Mouse (Mus musculus) common myeloid progenitor, adult 5-6 weeks (primary cell): ENCODE measurements around the gene Fbxw8. TPM values are rescaled to one million over a fixed set of nuclear protein-coding genes. Genes with fewer than 3 reads are reported as not detected.
A peak's percentile ranks its signal among the peaks of the same experiment; 100 is the strongest.

Experiments used
- ATAC-seq: replicated peaks from 2 replicates; pipeline ENCODE4 v1.8.0; 2016; ENCODE audit warnings: low read depth, mild to moderate bottlenecking, moderate TSS enrichment, inconsistent platforms; ENCODE audit not compliant: poor library complexity, severe bottlenecking
- total RNA-seq: library from RNA; stranded (forward); fragments of 200-1000, 187-1606 nt; gene quantifications from 2 replicates; pipeline ENCODE4 v1.2.3, GENCODE M21; 2017

The Fbxw8 gene
- total RNA-seq, 1 experiment from 2014 or later: 23.7 TPM

DNA sequence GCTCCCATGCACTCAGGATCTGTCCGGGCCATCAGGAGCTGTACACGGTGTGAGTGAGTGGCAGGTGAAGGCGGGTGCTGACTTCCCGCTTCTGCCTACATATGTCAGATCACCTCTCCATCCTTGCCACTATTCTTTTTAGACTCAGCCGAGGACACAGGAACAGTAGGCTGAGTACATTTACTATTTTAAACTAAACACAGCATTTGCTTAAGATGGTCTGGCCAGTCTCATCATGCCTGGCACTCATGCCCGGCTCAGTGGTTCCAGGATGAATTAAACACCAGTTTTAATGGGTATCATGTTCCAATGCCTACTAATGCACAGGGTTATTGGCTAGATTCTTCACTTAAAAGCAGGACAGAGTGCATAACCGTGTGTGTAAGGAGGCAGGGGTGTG is 42.2 kb downstream of the Fbxw8 start:
- no peak for ATAC-seq

DNA sequence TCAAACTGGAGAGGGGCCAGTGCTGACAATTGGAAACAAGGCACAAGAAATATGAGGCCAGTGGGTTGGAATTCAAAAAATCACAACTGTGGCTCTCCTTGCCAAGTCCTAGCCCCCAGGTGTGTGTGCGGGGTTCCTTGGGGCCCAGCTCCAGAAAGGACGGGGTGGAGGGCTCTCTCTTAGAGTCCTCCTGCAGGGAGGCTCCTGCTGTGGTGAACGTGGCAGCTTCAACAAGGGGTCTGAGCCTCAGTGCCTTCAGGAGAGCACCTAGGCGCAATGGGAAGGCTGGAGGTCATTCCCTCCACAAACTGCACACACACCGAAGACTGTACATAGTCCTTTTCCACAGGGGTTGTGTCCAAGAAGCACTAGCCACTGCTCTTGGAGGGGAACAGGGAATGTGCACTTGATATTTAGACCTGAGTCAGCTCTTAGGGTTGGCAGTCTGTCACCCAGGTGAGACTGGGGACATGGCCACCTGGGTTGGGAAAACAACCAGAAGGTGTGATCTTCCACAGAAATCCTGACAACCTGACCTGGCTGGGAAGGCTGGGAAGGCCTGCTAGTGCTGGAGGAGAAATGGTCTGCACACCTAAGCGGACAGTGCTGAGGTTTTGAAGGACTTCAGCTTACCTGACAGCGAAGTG is 46.3 kb downstream of the Fbxw8 start:
- no peak for ATAC-seq

DNA sequence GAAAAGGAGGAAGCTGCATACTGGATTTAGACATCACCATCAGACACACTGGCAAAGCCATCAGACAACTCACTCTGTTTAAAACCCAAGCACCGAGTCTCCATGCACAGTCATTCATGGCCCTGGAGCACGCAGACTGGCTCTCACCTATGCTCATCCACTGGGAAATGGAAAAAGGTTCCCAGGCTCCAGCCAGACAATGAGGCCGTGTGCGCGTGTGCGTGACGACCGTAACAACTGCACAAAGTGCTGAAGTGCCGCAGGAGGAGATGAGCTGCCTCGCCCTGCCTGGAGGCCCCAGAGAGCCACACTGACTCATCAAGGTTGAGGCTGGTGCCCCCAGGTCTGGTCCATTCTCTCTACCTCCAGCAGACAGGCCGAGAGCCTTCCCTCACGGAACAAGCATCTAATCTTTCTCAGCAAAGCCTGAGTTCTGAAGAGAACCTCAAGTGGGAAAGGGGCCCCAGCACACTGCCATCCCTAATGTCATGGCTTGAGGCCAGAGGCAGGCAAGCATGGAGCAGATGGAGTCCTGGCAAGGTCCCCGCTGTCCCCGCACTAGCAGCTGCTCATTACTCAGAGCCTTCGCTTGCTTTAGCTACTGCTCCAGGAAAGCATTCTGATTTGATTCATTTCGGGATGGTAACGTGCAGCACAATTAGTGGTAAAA is 47.0 kb downstream of the Fbxw8 start:
- ATAC-seq: no peak

DNA sequence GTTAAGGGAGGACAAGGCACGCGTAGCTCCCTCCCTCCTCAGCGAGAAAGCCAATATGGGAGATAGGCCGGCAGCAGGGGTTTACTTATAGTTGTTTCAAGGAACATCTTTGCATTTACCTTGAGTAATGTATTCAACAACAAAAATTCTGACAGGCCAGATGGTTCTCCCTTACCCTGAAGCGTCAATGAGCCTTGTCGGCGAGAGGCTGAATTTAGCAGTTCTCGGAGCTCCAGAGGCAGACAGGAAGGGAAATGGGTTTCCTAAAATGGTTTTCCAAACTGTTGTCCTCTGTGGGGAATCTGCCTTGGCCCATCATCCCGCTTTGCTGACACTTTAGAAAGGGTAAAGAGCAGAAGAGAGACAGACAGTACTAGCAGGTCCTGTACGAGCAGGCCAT is 48.6 kb downstream of the Fbxw8 start:
- ATAC-seq: no peak

DNA sequence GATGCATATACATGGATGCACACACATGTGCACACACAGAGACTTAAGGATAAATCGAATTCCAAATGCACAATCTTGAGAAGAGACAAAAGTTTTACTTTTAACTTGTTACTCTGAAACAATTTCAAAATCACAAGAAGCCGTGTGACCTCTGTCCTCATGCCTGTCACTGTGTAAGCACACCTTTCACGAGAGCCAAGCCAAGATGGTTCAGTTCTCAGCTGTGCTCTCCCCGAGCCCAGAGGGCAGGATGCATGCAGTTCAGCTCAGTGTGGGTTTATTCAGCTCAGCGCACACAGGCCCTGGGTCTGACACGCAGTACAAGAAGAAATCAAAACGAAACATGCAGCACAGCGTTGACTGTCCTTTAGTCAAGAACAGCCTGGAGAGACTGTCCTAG is 49.7 kb downstream of the Fbxw8 start:
- no peak for ATAC-seq

DNA sequence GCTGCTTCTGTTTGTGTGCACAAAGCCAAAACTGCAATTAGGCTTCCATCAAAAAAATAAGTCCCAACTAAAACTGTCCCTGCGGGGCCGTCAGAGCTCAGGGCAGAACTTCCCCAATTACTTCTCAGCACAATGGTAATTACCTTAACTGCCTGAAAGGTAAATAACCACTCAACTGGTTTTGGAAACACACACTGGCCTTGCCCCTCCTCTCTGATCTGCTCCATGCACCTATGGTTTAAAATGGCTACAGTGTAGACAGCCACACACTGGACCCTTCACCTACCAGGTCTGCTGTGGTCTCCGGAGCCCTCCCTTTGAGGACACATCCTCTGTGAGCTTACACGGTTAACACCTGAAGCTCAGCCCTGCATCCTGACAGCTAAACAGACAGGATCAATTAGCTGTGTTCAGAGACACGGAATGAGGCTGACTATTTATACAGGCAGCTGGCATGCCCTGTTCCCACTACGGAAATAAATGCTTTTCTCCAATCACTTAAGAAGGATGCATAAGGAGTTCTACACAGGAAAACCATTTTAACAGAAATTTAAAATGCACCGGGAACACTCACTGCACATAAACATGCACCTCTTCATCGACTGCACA is 55.3 kb downstream of the Fbxw8 start:
- no peak for ATAC-seq

DNA sequence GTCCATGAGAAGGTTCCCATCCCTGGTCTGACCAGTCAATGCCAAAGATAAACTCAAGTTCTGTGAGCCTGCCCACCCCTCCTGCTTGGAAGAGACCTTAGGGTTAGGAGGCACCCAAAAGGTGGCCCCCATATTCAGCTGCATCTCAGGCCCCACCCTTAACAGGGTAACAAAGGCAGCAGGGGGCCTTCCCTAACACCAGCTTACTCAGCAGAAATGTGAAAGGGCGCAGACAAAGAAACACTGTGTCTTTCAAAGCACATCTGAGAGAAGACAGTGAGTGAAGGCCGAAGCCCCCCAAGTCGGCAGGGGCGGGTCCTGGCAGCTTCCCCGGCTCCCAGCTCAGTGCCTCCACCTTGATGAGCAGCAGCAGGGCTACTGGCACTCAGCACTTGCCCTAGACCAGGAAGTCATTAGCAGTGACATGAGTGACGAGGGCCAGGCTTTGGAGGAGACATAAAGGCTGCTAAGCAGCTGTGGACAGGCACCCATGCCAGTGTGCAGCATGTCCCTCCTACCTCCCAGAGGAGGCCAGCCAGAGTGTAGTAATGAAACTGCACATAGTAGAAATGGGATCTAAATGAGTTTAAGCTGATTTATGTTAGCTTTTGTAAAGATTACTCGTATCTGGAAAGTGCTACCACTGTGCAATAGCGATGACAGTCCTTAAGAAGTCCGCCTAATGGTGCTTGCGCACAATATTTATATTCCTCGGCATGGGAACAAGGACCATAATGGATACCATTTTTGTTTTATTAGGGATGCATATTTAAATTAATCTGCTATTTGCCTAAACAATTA is 56.0 kb downstream of the Fbxw8 start:
- ATAC-seq: no peak

DNA sequence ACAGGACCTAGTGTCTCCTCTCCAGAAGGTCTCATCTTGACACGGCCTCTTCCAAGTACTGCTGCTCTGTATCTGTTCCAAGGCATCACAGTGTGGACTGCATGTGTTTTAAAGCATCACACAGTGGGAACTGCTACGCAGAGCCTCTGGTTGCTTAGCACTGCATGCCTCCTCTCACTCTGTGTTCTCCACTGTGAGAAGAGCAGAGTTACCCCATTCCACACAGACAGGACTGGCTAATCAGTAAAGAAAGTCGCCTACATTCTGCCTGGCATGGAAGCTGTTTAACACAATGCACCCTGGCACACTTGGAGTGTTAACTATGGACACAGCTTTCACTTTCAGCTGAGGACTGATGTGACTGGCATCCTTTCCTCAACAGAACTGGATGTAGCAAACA is 58.9 kb downstream of the Fbxw8 start:
- ATAC-seq: no peak

DNA sequence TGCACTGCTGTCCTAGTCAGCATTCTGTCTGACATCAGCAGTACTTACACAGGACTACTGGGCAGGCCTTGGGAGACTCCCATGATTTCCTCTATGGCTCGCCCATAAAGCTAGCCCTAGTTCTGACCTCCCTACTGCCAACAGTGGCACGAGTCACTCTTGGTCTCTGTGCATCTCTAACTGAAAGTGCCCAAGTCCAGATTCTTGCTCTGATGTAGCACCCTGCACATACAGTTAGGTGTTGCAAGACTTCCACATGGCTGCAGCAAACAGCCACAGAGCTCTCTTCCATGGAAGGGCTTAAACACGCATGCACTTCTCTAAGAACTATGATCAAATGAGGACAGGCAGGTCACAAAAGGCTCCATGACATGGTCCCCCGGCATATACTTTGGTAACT is 59.4 kb downstream of the Fbxw8 start:
- no peak for ATAC-seq

DNA sequence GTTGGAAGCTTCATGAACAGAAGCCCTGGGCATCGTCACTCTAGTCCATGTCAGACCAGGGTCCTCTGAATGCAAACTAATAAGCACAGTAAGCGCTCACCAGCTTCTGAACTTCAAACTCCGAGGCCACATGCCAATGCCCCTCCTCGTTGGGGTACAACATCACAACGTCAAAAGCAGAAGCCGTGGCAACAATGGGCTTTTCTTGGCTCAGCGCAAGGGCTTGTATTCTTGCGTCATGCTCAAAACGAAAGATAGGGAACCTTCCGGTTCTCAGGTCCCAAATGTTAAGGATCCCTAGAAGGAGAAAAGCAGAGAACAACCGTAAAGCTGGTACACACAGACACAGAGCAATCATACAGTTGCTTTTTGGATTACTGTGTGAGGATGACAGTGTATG is 59.8 kb downstream of the Fbxw8 start:
- no peak for ATAC-seq

DNA sequence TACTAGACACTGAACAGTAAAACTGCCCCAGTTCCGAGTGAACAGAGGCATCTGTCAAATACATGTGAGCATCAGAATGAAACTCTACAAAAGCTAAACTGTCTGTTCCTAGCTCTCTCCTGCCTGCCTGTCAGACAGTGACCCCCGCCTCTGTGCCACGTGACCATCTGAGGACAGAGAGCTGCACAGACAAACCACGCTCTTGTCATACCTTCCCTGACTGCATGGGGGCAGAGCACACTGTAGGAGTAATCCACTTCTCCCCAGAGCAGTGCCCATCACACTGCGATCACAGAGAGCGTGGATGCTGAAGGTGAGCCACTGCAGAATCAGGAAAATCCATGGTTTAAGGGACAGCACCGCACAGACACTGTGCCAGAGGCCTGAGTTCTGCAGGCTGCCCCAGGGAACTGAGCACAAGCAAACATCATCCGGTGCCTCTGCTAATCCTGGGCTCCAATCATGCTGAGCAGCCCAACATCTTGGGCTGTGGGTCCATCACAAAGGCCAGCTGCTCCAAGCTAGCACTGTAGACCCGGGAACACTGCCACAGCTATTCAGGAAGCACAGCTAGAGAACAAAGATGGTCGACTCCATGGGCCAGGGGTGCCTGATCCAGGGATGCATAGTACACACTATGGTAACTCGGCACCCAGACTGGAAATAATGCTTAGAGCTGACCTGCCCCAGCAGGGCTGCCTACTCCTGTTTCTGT is 61.8 kb downstream of the Fbxw8 start:
- no peak for ATAC-seq

DNA sequence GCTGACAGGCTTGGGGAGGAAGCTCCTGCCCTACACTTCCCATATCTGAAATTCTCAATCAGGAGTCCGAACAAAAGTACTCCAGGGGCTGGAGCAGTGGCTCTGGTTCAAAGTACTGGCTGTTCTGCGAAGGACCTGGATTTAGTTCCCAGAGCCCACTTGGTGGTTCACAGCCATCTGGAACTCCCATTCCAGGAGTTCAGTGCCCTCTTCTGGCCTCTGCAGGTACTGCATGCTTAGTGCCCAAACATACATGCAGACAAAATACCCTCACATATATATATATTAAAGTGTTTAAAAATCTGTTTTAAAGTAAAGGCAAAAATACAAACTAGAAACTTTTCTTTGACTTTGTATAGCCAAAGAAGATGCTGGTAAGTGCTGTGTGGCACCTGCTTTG is 64.4 kb downstream of the Fbxw8 start:
- no peak for ATAC-seq

DNA sequence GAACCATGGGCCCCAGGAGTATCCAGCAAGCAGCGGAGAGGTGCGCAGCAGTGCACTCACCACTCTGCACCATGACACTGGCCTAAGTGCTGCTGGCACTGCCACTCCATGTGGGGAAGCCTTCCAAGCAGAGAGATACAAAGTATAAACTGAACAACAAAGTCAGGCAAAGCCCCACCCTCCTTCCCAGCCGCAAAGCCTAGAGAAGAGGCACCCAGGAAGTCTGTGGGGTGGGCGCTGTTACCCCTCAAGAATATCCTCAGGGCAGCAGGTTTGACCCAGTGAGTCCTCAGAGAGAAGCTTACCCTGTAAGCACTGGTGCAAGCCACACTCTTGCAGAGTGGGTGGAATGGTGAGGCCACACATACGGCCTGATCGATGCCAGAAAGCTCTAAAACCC is 65.2 kb downstream of the Fbxw8 start:
- no peak for ATAC-seq

DNA sequence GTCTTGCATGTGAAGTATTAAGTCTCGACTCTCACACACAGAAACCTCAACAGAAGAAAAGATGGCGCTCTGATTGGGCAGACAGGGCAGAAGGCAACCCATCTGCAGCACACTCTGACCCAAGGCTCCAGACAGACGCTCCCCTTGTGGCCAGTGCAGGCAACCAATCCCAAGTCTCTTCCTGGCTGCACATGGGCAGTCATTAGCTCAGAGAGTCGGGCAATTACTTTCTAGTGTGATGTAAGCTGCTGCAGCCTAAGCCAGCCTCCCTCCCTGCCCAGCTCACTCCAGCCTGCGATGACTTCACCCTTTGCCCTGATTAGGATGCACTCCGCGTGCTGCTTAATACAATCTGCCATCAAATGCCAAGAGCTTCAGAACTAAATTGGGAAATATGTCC is 66.2 kb downstream of the Fbxw8 start:
- no peak for ATAC-seq

DNA sequence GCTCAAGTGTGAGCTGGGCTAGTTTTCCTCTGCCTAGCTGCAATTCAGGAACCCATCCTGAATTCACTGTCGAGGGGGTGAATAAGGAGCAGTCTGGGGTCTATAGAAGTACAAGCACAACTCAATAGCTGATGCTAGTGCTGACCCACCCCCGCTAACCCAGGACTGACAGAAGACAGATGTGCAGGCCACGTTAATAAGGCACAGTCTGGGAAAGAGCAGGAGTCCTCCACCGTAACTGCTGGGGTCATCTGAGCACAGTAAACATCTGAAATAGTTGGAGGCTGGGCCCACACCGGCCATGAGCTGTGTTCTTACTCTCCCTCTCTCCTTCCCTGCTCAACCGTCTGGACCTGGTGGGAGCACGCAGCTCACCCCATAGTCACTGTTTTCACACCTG is 68.3 kb downstream of the Fbxw8 start:
- ATAC-seq: no peak

DNA sequence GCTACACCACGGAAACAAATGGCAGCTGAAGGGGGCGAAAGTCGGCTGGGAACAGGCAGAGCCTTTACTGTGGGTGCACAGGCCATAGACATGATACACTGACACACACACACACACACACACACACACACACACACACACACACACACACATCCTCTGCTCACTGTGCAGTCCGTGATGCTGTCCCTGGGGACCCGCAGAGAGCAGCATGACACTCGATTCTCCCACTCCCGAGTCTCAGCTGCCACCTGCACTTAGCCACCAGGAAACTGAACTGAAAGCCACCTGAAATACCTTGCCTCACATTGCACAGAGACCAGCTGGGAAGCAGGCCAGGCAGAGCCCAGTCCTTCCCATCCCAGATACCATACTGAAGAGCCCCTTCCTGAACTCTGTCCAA is 70.0 kb downstream of the Fbxw8 start:
- no peak for ATAC-seq

DNA sequence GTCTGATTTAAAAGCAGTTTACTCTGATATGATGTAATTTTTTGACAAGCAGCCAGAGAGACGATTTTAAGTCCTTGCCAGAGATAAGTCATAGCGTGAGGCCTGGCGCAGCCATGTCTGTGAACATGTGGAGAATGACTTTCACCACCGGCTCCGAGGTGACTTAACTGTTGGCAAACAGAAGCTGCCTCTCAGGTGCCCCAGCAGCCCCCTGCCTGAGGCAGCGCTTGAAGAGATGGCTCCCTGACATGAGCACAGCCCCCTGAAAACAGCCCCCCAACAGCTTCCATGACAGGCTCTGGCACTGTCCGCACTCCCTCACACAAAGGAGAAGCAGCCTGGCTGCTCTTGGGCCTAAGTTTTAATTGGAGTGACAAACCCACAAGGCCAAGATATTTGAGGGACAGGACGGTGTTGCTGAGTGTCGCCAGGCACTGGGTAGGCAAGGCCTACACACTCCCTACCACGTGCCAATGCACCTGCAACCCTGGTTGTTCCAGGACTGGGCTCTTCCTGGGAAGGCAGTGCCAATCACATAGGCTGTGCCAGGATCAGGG is 71.0 kb downstream of the Fbxw8 start:
- no peak for ATAC-seq

DNA sequence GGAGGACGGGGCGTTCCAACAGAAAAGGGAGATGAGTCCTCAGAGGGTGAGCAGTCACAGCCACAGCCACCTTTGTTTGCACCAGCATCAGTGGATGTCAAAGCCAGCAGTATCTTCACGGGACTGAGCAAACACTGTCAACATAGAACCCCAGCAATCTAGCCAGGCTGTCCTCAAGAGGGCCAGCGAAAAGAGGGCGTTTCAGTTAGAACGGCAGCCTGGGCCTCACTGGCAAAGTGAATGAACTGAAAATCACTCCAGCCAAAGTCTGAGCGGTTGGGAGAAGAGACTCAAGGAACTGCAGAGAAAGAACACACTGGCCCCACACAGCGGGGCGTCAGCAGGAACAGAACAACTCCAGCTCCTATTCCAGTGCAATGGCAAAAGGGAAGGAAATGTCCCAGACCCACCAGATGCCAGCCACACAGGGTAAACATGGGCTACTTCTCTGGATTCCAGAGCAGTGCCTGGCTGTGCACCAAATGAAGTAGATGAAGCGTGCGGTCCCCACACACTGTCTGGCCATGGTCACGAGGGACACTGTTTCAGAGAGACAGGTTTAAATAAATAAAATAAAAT is 72.1 kb downstream of the Fbxw8 start:
- no peak for ATAC-seq

DNA sequence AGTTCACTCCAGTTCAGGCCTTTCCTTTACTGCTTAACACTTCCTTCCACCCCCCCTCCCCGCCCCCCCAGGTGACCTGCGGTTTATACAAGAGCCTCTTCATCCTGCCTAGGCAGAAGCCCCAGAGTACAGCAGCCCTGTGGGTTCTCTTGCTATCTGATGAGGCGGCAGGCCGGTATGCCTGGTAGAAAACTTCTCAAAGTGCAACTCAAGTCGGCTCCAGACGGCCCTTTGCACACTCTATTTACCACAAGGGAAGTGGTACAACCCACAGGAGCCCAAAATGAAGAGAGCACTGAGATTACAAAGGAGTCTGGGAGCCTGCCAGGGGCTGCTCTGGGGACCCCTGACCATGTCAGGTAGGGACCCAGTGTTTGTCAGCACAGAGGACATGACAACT is 73.3 kb downstream of the Fbxw8 start:
- ATAC-seq: peak; percentile 84
